Mouse (Mus musculus) cerebellum, adult 2 months (tissue): Measurements from ENCODE around the gene Ubr7. TPM values are rescaled to one million over a fixed set of nuclear protein-coding genes. Genes with fewer than 3 reads are reported as not detected.

Experiments
- DNase-seq, 2 experiments: peaks; one replicate each; pipeline ENCODE4 v3.0.0; 2021
- H3K27ac ChIP-seq: fragments of 200-500 bp; 2 replicates; pipeline ENCODE4 v1.5.1; 2012; ENCODE audit warnings: low read length, control low read depth, inconsistent platforms; ENCODE audit not compliant: insufficient read depth
- H3K27me3 ChIP-seq: fragments of 200-500 bp; 2 replicates; pipeline ENCODE4 v1.6.1; 2012; ENCODE audit warnings: inconsistent platforms, mild to moderate bottlenecking, low read length, moderate library complexity; ENCODE audit not compliant: control insufficient read depth, insufficient read depth
- H3K4me1 ChIP-seq: fragments of 200-500 bp; 2 replicates; pipeline ENCODE4 v1.6.1; 2011; ENCODE audit warnings: low read length; ENCODE audit not compliant: control insufficient read depth, insufficient read depth
- H3K4me3 ChIP-seq: fragments of 200-500 bp; replicated peaks from 2 replicates; pipeline ENCODE3; 2011; ENCODE audit warnings: mild to moderate bottlenecking, low read depth, low read length, control low read depth; ENCODE audit not compliant: insufficient read depth
- CTCF ChIP-seq: fragments of 200-500 bp; IDR thresholded peaks from 2 replicates; pipeline ENCODE4 v1.5.1; 2011; ENCODE audit warnings: low read depth, mild to moderate bottlenecking, control low read depth, low read length, moderate library complexity, borderline replicate concordance; ENCODE audit not compliant: insufficient read depth
- POLR2A ChIP-seq: fragments of 200-500 bp; IDR thresholded peaks from 2 replicates; pipeline ENCODE4 v1.6.1; 2011; ENCODE audit warnings: low read length, control low read depth, borderline replicate concordance; ENCODE audit not compliant: insufficient read depth
- WGBS: fragments of 180-500 bp; shearing (Covaris S2); methylation state at CpG from one replicate; pipeline ENCODE4 v1.1.7; 2018; 5-methylcytosine and 5-hydroxymethylcytosine counted together
- polyA plus RNA-seq: library from polyadenylated mRNA; depleted of rRNA; stranded (reverse); fragments of >200 nt; gene quantifications from 2 replicates; pipeline ENCODE4 v1.2.3, GENCODE M21; 2012

Gene Ubr7
- polyA plus RNA-seq, 1 experiment: 24.3 TPM

DNA sequence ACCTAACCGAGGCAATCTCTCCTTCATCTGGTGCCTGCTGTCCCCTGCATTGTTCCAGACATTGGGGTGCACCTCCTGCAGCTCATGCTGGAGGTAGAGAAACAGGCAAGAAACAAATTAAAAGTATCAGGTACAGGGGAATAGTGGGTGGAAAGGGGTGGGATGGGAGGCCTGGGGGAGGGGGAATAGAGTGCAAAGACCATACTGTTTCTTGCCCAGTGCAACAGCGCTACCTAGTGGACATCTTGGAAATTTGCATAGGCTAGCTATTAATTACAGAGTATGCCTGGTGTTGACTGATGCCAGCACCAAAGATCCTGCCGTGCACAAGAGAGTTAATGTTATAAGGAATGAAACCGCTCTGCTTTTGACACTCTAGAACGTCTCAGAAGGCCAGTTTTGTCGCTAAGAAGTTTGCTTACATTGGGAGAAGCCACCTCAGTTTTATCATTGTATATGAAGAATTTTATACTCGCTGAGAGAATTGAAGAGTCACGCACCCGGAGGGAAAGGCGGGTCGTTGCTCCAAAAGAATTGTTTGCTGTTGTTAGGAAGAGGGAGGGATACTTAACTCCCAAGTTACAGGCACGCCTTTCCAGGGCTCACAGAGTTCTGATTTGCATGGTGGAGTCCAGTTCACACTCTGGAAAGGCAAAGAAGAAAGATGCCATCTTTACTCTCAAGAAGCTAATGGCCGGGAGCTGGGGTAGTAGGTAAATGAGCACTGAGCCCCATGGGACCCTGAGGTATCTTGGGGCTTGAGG is 38.0 kb upstream of the Ubr7 start:
- WGBS: 23% methylated on average over 13 of the region's 13 CpGs
- H3K27me3 ChIP-seq: no peaks in the 10 kb centered on the region
- DNase-seq: peak; percentile 57 to 63
- no peaks in the 10 kb centered on the region for H3K4me1 ChIP-seq
- TF ChIP-seq POLR2A: no peak
- peak; percentile 79 for TF ChIP-seq CTCF
- no peak overlapping the region for H3K4me3 ChIP-seq
- no peak overlapping the region for H3K27ac ChIP-seq

DNA sequence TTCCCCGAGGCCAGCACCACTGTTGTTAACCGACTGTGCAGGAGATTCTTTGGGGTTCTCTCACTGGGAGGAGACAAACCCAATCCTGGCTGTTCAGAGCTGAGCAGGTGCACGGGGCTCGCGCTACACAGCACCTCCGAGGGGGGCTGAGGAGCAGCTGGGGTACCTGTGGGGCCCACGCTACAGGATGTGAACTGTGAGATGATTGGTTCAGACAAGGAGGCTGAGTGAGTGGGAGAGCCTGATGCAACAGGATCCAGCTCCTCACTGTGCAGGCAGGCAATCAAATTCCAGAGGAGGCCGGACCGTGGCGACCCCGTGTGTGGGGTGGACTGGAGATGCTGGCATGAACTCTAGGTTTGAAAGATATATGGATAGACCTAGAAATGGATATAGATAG is 35.3 kb upstream of the Ubr7 start:
- TF ChIP-seq POLR2A: no peak
- TF ChIP-seq CTCF: no peak
- Histone ChIP-seq H3K27ac (no peak overlapping the region), H3K4me1 (no peaks in the 10 kb centered on the region), H3K27me3 (no peaks in the 10 kb centered on the region), H3K4me3 (no peak overlapping the region)
- WGBS: 46% methylated on average over 11 of the region's 11 CpGs
- DNase-seq: no peak

- H3K27me3 ChIP-seq: no peaks in the 10 kb centered on the region
- H3K4me1 ChIP-seq: no peaks in the 10 kb centered on the region
- TF ChIP-seq POLR2A (no peak), CTCF (no peak)
- WGBS: 75% methylated on average over 8 of the region's 8 CpGs
- H3K4me3 ChIP-seq: no peak overlapping the region
- no peak for DNase-seq
- H3K27ac ChIP-seq: no peak overlapping the region
These were observed 34.8 kb upstream of the Ubr7 start for GRCm38 (mm10) chr12:102722966-102723365.

DNA sequence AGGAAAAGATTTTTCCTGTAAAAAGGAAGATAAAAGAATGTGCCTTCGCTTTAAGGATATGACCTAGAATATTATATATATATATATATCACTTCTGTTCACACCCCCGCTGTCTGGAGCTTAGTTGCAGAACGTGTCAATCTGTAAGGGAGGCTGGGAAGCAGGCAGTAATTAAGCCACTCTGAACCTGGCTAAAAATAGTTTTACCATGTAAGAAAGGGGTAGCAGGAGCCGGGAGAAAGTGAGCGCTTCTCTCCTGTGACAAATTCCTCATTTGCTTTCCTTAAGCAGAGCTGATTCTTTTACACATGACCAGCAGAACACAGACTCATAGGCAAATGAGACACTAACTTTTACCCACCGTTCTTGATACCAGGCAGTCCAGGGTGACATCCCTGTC is 33.9 kb upstream of the Ubr7 start:
- no peaks in the 10 kb centered on the region for H3K4me1 ChIP-seq
- H3K27me3 ChIP-seq: no peaks in the 10 kb centered on the region
- no peak overlapping the region for H3K4me3 ChIP-seq
- WGBS: 77% methylated on average over 6 of the region's 6 CpGs
- H3K27ac ChIP-seq: no peak overlapping the region
- DNase-seq: no peak
- no peak for TF ChIP-seq POLR2A
- TF ChIP-seq CTCF: no peak

- Histone ChIP-seq H3K27me3 (no peaks in the 10 kb centered on the region), H3K4me1 (no peaks in the 10 kb centered on the region), H3K4me3 (no peak overlapping the region), H3K27ac (no peak overlapping the region)
- 87% methylated on average over 6 of the region's 6 CpGs for WGBS
- no peak for TF ChIP-seq POLR2A
- TF ChIP-seq CTCF: no peak
- no peak for DNase-seq
These were observed 32.6 kb upstream of the Ubr7 start for GRCm38 (mm10) chr12:102725146-102725545.

- WGBS: 30% methylated on average over 7 of the region's 7 CpGs
- no peaks in the 10 kb centered on the region for H3K27me3 ChIP-seq
- no peak overlapping the region for H3K4me3 ChIP-seq
- no peaks in the 10 kb centered on the region for H3K4me1 ChIP-seq
- no peak overlapping the region for H3K27ac ChIP-seq
- TF ChIP-seq POLR2A: no peak
- TF ChIP-seq CTCF: no peak
- peak; percentile 14 to 38 for DNase-seq
These were observed 32.0 kb upstream of the Ubr7 start for GRCm38 (mm10) chr12:102725761-102726175.

- H3K27me3 ChIP-seq: no peaks in the 10 kb centered on the region
- TF ChIP-seq POLR2A (0 out of 2 replicates have a peak, but pooled peaks have one; percentile 21), CTCF (no peak)
- peak overlapping the region; percentile 46 for H3K4me3 ChIP-seq
- H3K27ac ChIP-seq: no peak overlapping the region
- DNase-seq: peak; percentile 74 to 85
- no peaks in the 10 kb centered on the region for H3K4me1 ChIP-seq
- WGBS: 42% methylated on average over 26 of the region's 26 CpGs
These were observed 27.6 kb upstream of the Ubr7 start for GRCm38 (mm10) chr12:102729855-102730797.
